Mouse (Mus musculus) erythroblast, embryonic 14.5 days (primary cell): ENCODE data around the gene Hunk.

ENCODE experiments used
- GATA1 ChIP-seq: IDR thresholded peaks from 2 replicates; pipeline ENCODE4 v1.6.1; 2012; ENCODE audit warnings: low read length, inconsistent platforms, mixed read lengths
- TAL1 ChIP-seq: IDR thresholded peaks from 3 replicates; pipeline ENCODE4 v1.6.1; 2012; ENCODE audit warnings: low read length, inconsistent platforms, mixed read lengths

GRCm38 (mm10) chr16:90461304-90461905, 75.6 kb downstream of the Hunk start:
- TF ChIP-seq GATA1 (no peak), TAL1 (no peak)
